Mouse (Mus musculus) liver, adult 2 months (tissue): ENCODE data around the gene Dag1.

Experiments
- CTCF ChIP-seq: fragments of 200-500 bp; IDR thresholded peaks from 2 replicates; pipeline ENCODE4 v1.5.1; 2011; ENCODE audit warnings: low read depth, low read length, control low read depth
- POLR2A ChIP-seq: fragments of 200-500 bp; IDR thresholded peaks from 2 replicates; pipeline ENCODE4 v1.6.1; 2011; ENCODE audit warnings: low read length, control low read depth; ENCODE audit not compliant: insufficient read depth; ENCODE audit errors: extremely low read depth

DNA sequence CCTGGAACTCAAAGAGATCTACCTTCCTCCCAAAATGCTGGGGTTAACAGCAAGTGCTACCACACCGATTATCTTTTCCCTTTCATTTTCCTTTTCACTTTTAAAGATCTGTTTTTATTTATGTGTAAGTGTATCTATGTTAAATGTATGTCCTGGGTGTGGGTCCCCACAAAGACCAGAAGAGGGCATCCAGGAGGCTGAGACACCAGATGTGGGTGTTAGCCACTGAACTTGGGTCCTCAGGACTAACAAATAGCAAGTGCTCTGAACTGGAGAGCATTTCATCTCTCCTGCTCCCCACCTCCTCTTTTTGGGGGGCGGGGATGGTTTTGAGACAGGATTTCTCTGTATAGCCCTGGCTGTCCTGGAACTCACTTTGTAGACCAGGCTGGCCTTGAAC lies 61.6 kb downstream of the Dag1 start:
- TF ChIP-seq CTCF (no peak), POLR2A (no peak)
